Mouse (Mus musculus) ES-Bruce4 (cell line): Measurements from ENCODE around the gene Pitpna.

Experiments used
- CTCF ChIP-seq: IDR thresholded peaks from one replicate; pipeline ENCODE4 v1.8.1; 2011; ENCODE audit warnings: low read depth, low read length
- EP300 ChIP-seq: IDR thresholded peaks from 2 replicates; pipeline ENCODE4 v1.6.1; 2011; ENCODE audit warnings: low read depth, low read length; ENCODE audit not compliant: insufficient read depth
- POLR2A ChIP-seq: IDR thresholded peaks from one replicate; pipeline ENCODE4 v1.8.1; 2011; ENCODE audit warnings: low read length; ENCODE audit not compliant: insufficient read depth

- no peak for TF ChIP-seq CTCF
- no peak for TF ChIP-seq EP300
- TF ChIP-seq POLR2A, result no peak
Observed at GRCm38 (mm10) chr11:75608776-75609175, 20.9 kb downstream of the Pitpna start.
